Mouse (Mus musculus) limb, embryonic 15.5 days (tissue): ENCODE measurements at regions not wholly inside any gene's neighbourhood (a gene's known extent, or its start where the extent isn't known, plus 50 kb on each side); places are given as distances from the start of the nearest gene placed in this dataset.

Experiments used
- ATAC-seq: fragments of 200-750 bp; cut with Nextera tagmentation; 2 replicates; pipeline ENCODE4 v1.8.0; 2017; ENCODE audit warnings: low read depth, moderate TSS enrichment; ENCODE audit not compliant: insufficient number of reproducible peaks, low FRiP score, low TSS enrichment
- H3K27ac ChIP-seq: fragments of 300-500 bp; sonication (generic); 2 replicates; pipeline ENCODE4 v1.5.1; 2015; ENCODE audit warnings: moderate library complexity, mild to moderate bottlenecking, inconsistent platforms
- H3K27me3 ChIP-seq: fragments of 300-500 bp; sonication (generic); 2 replicates; pipeline ENCODE4 v1.6.1; 2015; ENCODE audit warnings: inconsistent platforms
- H3K36me3 ChIP-seq: fragments of 300-500 bp; sonication (generic); 2 replicates; pipeline ENCODE4 v1.6.1; 2015; ENCODE audit warnings: inconsistent platforms
- H3K4me1 ChIP-seq: fragments of 300-500 bp; sonication (generic); 2 replicates; pipeline ENCODE4 v1.6.1; 2015; ENCODE audit warnings: inconsistent platforms
- H3K4me2 ChIP-seq: fragments of 300-500 bp; sonication (generic); 2 replicates; pipeline ENCODE4 v1.6.1; 2015; ENCODE audit warnings: mild to moderate bottlenecking, inconsistent platforms
- H3K4me3 ChIP-seq: fragments of 300-500 bp; sonication (generic); 2 replicates; pipeline ENCODE4 v1.5.1; 2015; ENCODE audit warnings: mild to moderate bottlenecking, inconsistent platforms
- H3K9ac ChIP-seq: fragments of 300-500 bp; sonication (generic); 2 replicates; pipeline ENCODE4 v1.6.1; 2015; ENCODE audit warnings: inconsistent platforms
- H3K9me3 ChIP-seq: fragments of 300-500 bp; sonication (generic); 2 replicates; pipeline ENCODE4 v1.6.1; 2016; ENCODE audit warnings: inconsistent platforms
- WGBS: fragments of 180-500 bp; shearing (Covaris S2); methylation state at CpG from one replicate; pipeline ENCODE4 v1.1.7; 2015; 5-methylcytosine and 5-hydroxymethylcytosine counted together

DNA sequence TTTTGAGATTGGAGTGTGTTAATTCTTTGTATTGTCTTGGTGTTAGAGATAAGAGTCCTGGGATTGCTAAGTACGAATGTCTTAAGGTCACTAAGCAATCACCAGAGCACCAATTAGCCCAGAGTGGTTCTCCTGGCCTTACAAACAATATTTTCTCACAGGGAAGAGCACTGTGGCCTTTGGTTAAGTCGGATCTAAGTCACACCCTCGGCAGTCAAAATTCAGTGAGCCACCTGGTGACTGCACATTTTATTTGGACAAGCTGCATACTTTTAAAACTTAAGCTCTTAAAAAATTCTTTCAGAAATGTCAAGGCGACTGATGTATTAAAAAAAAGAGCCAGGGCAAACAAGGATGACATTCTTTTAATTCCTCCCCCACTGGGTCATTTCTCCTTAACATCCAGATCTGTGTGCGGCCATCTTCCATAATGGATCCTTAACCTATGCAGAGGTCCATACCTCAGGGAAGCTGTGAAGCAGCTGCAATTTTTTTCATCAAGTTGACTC, 60.9 kb upstream of the Foxa2 start:
- Histone ChIP-seq H3K9ac (no peak overlapping the region), H3K4me2 (no peak overlapping the region), H3K36me3 (no peaks in the 10 kb centered on the region), H3K4me3 (no peak overlapping the region), H3K27me3 (no peaks in the 10 kb centered on the region), H3K27ac (no peak overlapping the region), H3K9me3 (no peaks in the 10 kb centered on the region), H3K4me1 (no peaks in the 10 kb centered on the region)
- ATAC-seq: no peak
- 52% methylated on average over 5 of the region's 5 CpGs for WGBS

DNA sequence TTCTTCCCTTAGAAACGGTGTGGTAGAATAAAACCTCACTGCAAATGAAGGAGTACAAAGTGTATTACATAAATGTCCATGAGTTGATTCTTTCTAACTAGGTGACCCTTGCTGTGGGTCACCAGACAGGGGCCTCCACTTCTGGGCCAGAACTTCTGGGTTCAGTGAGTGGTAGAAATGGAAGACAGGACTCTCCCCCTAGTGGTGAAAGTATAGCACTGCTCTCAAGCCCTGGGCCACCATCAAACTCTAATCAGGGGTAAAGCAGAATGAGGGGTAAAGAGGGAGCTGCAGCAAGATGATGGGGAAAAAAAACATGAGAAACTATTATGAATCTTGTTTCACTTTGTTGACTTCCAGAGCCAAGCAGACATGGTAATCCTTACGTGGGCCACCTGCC, 63.4 kb upstream of the Foxa2 start:
- Histone ChIP-seq H3K4me1 (no peaks in the 10 kb centered on the region), H3K9ac (no peak overlapping the region), H3K27ac (no peak overlapping the region), H3K27me3 (0 out of 2 replicates have a peak, but pooled peaks cover 3% of the 10 kb centered on the region), H3K4me2 (no peak overlapping the region), H3K36me3 (no peaks in the 10 kb centered on the region), H3K4me3 (no peak overlapping the region), H3K9me3 (no peaks in the 10 kb centered on the region)
- no peak for ATAC-seq
- WGBS: 48% methylated on average over 2 of the region's 2 CpGs

DNA sequence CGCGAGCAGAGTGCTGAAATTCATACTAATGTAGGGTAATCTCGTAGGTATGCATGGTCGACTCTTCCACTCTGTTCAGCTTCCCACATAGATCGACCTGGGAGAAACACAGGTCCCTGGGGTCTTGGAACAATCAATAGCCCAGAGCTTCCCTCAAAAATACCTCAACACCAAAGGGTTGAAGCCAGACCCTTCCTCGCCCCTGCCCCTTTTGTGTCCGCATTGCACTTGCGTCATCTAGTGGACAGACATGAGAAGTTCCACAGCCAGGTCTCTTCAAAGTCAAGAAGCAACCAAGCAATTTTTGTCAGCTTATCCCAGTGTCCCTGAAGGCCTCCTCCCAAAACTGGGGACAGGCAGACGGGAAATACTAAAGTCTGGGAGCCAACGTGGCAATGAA, 65.1 kb upstream of the Foxa2 start:
- 22% methylated on average over 10 of the region's 10 CpGs for WGBS
- no peaks in the 10 kb centered on the region for H3K36me3 ChIP-seq

DNA sequence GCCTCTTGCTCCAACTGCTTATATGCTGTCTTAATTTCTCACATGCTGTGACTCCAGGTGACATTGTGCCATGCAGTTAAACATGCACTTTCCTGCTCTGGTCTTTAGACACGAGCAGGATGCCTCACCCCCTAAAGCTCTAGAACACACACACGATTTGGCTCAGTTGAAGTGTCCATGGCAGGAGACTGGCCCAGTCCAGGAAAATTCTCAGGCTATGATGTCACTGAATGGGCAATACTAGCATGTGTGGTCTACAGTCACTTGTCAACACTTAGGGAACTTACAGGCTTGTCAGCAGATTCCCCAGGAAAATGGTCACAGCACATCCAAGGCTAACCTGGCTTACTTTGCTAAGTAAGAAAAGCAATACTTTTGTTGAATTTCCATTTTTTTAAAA, 66.4 kb upstream of the Foxa2 start:
- Histone ChIP-seq H3K9ac (no peak overlapping the region), H3K27me3 (0 out of 2 replicates have a peak, but pooled peaks cover 3% of the 10 kb centered on the region), H3K4me3 (no peak overlapping the region), H3K36me3 (no peaks in the 10 kb centered on the region), H3K27ac (no peak overlapping the region), H3K4me2 (no peak overlapping the region), H3K9me3 (no peaks in the 10 kb centered on the region), H3K4me1 (no peaks in the 10 kb centered on the region)
- WGBS: 43% methylated on average over 2 of the region's 2 CpGs
- ATAC-seq: no peak

More for the DNA sequence above, 65.1 kb upstream of the Foxa2 start:
- H3K4me2 ChIP-seq: no peak overlapping the region
- H3K4me1 ChIP-seq: no peaks in the 10 kb centered on the region
- H3K9me3 ChIP-seq: no peaks in the 10 kb centered on the region
- H3K27me3 ChIP-seq: 0 out of 2 replicates have a peak, but pooled peaks cover 3% of the 10 kb centered on the region
- no peak overlapping the region for H3K9ac ChIP-seq
- no peak overlapping the region for H3K27ac ChIP-seq
- H3K4me3 ChIP-seq: no peak overlapping the region
- no peak for ATAC-seq

DNA sequence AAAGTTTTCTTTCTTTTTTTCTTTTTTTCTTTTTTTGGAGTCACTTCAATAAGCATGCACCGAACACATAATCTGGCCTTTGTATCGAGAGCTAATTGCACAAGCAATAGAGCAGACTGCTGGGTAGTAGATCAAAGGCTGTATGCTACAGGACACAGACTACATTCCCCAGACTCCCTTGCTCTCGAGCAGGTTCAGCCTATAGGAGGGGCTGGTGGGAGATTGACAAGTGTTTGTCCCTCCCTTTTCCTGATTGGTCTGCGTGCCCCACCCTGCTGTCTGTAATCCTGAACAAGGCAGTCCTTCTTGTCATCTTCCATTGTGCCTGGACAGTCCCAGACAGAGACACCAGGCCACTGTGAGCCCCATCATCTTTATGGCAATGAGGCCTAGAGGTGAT, 67.8 kb upstream of the Foxa2 start:
- Histone ChIP-seq H3K36me3 (no peaks in the 10 kb centered on the region), H3K4me3 (no peak overlapping the region), H3K9ac (no peak overlapping the region), H3K27me3 (0 out of 2 replicates have a peak, but pooled peaks cover 3% of the 10 kb centered on the region), H3K4me2 (no peak overlapping the region), H3K27ac (no peak overlapping the region), H3K4me1 (no peaks in the 10 kb centered on the region), H3K9me3 (no peaks in the 10 kb centered on the region)
- 31% methylated on average over 4 of the region's 4 CpGs for WGBS
- no peak for ATAC-seq

DNA sequence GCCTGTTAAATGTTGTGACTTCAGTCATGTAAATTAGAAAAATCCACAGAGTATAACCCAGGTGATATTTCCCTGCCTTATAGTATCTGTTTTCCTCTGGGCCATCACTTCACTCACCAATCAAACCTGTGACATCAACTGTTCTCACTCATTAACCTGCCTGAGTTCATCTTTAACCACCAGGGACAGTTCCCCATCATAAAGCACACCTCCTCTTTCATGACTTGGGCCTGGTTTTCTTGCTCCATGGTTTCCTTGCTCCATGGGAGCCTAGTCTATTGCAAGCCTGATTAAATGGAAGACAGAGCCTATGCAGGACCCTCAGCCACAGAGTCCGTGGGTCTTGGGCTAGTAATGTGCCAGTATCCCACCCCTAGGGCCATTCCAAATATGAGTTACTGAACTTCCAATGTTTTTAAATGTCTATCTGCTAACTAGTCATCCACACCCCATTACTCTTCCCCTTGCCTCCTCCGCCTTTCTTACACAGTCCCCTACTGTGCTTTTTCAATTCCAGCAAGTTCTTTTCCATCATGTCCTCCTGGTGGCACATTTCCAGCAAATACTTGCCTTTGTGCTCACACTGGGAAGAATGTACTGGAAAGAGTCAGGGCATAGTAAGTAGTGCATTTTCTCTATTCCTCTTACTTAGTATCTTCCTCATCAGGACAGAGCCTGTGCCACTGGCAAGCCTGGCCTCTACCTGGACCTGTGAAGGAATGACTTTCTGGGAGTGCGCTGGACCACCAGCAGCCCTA, 69.4 kb upstream of the Foxa2 start:
- 81% methylated on average over 3 of the region's 3 CpGs for WGBS
- H3K27ac ChIP-seq: no peak overlapping the region
- no peaks in the 10 kb centered on the region for H3K4me1 ChIP-seq
- no peak for ATAC-seq
- no peak overlapping the region for H3K9ac ChIP-seq
- H3K36me3 ChIP-seq: no peaks in the 10 kb centered on the region
- H3K4me3 ChIP-seq: no peak overlapping the region
- no peak overlapping the region for H3K4me2 ChIP-seq
- no peaks in the 10 kb centered on the region for H3K9me3 ChIP-seq
- peaks cover 8% of the 10 kb centered on the region; the same call in 1 of the 2 replicates for H3K27me3 ChIP-seq

DNA sequence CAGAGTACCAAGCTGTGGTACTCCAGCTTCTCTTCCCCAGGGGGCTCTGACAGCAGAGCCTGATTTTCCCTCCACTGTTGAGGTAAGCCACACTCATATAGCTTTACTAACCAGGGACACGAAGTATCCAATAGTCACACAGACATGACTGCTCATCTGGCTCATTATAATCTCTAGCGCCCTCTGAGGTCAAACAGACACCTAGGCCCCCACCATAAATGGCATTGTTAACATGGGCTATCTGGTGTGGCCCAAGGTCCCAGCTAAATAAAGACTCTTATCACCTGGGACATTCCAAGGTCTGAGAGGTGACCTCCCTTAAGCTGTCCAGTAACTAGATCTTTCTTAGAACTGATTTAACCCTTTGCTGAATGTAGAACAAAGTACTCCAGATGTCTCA, 70.7 kb upstream of the Foxa2 start:
- no peaks in the 10 kb centered on the region; the same call in 1 of the 2 replicates for H3K4me1 ChIP-seq
- peaks cover 13% of the 10 kb centered on the region; the same call in 1 of the 2 replicates for H3K27me3 ChIP-seq
- 48% methylated on average over 2 of the region's 2 CpGs for WGBS
- no peak for ATAC-seq
- no peaks in the 10 kb centered on the region for H3K36me3 ChIP-seq
- H3K27ac ChIP-seq: no peak overlapping the region
- no peak overlapping the region for H3K4me2 ChIP-seq
- no peaks in the 10 kb centered on the region for H3K9me3 ChIP-seq
- H3K4me3 ChIP-seq: no peak overlapping the region
- no peak overlapping the region for H3K9ac ChIP-seq

DNA sequence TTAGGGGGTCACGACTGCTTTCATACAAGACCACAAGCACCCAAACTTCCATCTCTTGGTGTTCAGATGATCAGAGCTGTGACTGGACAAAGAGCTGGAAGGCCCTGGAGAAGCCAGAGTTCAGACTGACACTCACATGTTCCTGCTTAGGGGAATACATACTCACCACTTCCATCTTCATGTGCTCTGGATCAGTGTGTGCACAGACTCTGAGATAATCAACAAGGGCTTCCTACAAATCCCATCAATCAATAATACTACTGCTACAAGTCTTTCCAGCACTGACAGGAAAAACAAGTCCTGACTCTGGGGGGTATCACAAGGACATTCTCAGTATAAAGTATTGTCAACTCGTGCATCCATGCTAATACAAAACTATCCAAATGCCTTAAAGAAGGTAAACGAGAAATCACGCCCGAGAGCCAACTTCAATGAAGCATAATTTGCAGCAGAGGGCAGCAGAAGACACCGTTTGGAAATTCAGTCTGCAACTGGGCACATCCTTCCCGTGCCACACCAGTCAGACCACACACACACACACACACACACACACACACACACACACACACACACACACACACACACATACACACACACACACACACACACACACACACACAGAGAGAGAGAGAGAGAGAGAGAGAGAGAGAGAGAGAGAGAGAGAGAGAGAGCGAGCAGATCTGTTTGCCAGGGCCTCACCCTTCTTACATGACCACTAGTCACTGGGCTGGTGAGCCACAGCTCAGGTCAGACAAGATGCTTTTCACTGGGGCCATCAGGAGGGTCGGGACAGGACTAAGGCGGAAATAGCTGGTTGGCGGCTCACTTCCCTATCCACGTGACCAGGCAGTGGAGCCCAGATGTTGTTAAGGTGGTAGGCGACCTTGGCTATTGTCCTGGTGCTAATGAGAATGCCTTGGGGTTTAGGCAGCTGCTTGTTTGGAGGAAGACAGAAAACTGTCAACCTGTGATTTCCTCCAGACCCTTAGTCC, 75.4 kb upstream of the Foxa2 start:
- Histone ChIP-seq H3K9ac (no peak overlapping the region), H3K4me3 (no peak overlapping the region), H3K36me3 (no peaks in the 10 kb centered on the region), H3K27ac (no peak overlapping the region), H3K4me1 (no peaks in the 10 kb centered on the region; the same call in 1 of the 2 replicates), H3K9me3 (no peaks in the 10 kb centered on the region), H3K27me3 (peaks cover 10% of the 10 kb centered on the region; the same call in 1 of the 2 replicates), H3K4me2 (peak overlapping the region; percentile 20; the same call in 1 of the 2 replicates)
- no peak for ATAC-seq
- 25% methylated on average over 13 of the region's 13 CpGs for WGBS

DNA sequence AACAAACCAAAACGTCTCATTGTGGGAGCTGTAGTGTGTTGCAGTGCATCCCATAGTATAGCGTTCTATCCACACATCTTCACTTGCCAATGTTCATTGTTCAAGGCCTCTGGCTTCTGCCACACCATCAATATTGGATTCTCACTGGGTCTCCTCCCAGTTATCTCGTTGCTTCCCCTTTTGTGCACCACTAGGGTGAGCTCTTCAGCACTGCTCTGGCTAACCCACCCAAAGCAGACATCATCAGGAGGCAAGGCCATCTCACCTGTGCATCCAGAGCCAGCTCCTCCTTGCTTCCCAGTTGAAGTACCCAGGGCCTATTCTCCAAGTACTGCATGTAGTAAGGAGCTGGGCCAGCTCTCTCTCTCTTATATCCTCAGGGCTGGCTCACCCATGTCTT, 77.0 kb upstream of the Foxa2 start:
- Histone ChIP-seq H3K4me2 (no peak overlapping the region), H3K4me1 (no peaks in the 10 kb centered on the region; the same call in 1 of the 2 replicates), H3K27ac (no peak overlapping the region), H3K27me3 (peaks cover 10% of the 10 kb centered on the region; the same call in 1 of the 2 replicates), H3K9me3 (no peaks in the 10 kb centered on the region), H3K4me3 (no peak overlapping the region), H3K36me3 (no peaks in the 10 kb centered on the region), H3K9ac (no peak overlapping the region)
- no peak for ATAC-seq
- 44% methylated on average over 3 of the region's 3 CpGs for WGBS

DNA sequence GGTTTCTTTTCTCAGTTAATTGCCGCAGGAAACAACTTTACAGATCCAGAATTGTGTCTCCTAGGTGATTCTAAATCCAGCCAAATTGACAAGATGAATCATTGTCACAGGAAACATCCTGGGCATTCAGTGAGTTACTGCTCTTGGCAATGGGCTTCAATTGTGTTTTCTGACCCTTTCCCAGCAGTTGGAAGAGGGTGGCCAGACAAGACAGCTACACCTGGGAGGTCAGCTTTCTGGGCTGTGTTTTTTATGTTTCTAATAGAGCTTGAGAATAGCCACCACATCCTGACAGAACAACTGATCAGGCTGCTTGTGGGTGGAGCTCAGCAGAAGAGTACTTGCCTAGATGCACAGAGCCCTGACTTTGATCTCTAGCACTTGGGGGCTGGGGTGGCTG, 87.0 kb upstream of the Foxa2 start:
- Histone ChIP-seq H3K4me3 (no peak overlapping the region), H3K27ac (no peak overlapping the region), H3K27me3 (no peaks in the 10 kb centered on the region), H3K9ac (no peak overlapping the region), H3K36me3 (no peaks in the 10 kb centered on the region), H3K4me2 (no peak overlapping the region), H3K4me1 (no peaks in the 10 kb centered on the region), H3K9me3 (no peaks in the 10 kb centered on the region)
- WGBS: 69% methylated on average over 1 of the region's 1 CpGs
- ATAC-seq: no peak

DNA sequence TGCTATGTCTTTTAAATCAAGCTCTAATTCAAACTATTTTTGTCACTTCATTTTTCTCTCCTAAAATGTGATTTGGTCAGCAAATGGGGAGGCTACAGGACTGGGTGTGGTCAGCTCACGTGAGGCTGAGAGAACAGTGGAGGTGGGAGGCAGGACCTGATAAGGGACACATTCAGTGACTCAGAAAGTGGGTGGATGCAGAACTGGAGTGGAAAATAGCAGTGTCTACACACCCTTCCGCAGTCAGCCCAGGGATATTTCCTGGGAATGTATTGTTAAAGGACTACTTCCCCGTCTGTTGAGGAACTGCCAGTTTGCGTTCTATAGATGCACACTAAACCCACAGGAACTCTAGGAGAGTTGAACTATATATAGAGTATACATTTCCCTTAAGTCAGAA, 95.2 kb upstream of the Foxa2 start:
- ATAC-seq: no peak

GRCm38 (mm10) chr2:148144816-148145215, 98.0 kb upstream of the Foxa2 start:
- H3K4me3 ChIP-seq: no peak overlapping the region
- H3K27me3 ChIP-seq: no peaks in the 10 kb centered on the region
- WGBS: 31% methylated on average over 1 of the region's 1 CpGs
- no peak overlapping the region for H3K9ac ChIP-seq
- no peaks in the 10 kb centered on the region for H3K4me1 ChIP-seq
- H3K36me3 ChIP-seq: no peaks in the 10 kb centered on the region
- no peak overlapping the region for H3K4me2 ChIP-seq
- no peak overlapping the region for H3K27ac ChIP-seq
- H3K9me3 ChIP-seq: no peaks in the 10 kb centered on the region
- no peak for ATAC-seq

More for the DNA sequence above, 95.2 kb upstream of the Foxa2 start:
- Histone ChIP-seq H3K9ac (no peak overlapping the region), H3K36me3 (no peaks in the 10 kb centered on the region), H3K4me1 (no peaks in the 10 kb centered on the region), H3K27me3 (no peaks in the 10 kb centered on the region), H3K27ac (no peak overlapping the region), H3K9me3 (no peaks in the 10 kb centered on the region), H3K4me3 (no peak overlapping the region), H3K4me2 (no peak overlapping the region)
- 77% methylated on average over 4 of the region's 4 CpGs for WGBS
